Mouse (Mus musculus) lung, postnatal 0 days (tissue): ENCODE results near the gene Lim2.

Source experiments
- CTCF ChIP-seq: IDR thresholded peaks from 2 replicates; pipeline ENCODE4 v1.5.1; 2016; ENCODE audit warnings: antibody characterized with exemption, mild to moderate bottlenecking
- EP300 ChIP-seq: IDR thresholded peaks from 2 replicates; pipeline ENCODE4 v1.6.1; 2016; ENCODE audit warnings: antibody characterized with exemption, mild to moderate bottlenecking, control low read depth

- TF ChIP-seq CTCF (no peak), EP300 (no peak)
These were observed 26.9 kb downstream of the Lim2 start for GRCm38 (mm10) chr7:43454371-43454770.
